Mouse (Mus musculus): ENCODE data around the gene Plac8.

Gene Plac8

GRCm38 (mm10) chr5:100581622-100582434 lies 9.8 kb upstream of the Plac8 start:
- no peak for DNase-seq (ENCODE audit: low spot score in 2 of 2)

DNA sequence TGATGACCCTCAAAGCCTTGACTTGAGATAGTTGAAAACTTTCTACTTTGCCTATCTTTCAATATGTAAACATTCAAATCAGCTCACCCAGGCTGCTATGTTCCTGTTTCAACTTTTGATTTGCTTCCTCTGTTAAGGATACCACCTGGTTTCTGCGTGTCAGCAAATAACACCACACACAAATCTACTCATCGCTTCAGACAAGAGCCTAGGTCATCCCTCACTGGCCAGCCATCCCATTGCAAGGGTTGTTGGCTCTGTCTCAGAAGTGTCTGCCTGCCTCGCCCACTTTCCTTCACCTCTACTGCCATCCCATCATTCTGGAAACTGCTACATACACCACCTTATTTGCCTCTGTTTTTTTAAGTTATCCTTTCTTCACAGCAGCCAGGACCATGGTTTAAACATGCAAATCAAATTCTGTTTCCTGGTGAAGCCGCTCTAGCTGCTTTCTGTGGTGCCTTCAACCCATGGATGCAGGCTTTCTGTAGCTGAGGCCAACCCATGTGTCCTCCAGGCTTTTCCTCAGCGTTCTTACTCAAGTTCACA lies 6.9 kb upstream of the Plac8 start:
- DNase-seq (ENCODE audit: low spot score in 2 of 2) = no peak

DNA sequence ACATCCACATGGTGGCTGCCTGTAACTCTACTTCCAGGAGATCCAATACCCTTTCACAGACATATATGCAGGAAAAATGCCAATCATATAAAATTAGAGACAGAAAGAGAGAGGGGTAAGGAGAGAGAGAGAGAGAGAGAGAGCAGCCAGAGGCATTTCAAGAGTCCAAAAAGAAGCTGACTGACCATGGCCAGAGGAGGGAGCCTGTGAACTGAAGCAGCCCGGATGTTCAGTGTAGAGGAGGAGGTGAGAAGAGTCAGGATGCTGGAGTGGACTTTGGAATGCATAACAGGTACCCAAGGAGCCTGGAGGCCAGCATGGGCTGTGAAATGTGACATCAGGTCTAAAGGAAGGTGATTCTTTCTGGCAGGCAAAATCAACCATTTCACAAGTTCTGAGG lies 2.7 kb upstream of the Plac8 start:
- DNase-seq (ENCODE audit: low spot score in 2 of 2) = no peak

DNA sequence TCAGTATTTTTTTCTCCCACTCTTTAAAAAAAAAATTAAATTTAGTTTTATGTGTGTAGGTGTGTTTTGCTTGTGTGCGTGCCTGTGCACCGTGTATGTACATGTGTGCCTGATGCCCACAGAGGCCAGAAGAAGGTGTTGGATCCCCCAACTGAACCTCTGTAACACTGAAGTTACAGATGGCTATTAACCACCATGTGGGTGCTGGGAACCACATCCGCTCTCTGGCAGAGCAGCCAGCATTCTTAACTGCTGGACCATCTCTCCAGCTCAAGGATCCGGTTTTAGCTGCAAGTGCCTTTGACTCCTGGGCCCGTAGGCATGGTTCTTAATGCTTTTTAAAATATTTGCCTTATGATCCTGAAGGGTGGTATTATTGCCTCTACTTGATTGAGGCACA lies 1.2 kb upstream of the Plac8 start:
- DNase-seq (ENCODE audit: low spot score in 2 of 2) = no peak

GRCm38 (mm10) chr5:100570716-100571115 lies 1.3 kb downstream of the Plac8 start:
- DNase-seq (ENCODE audit: low spot score in 2 of 2) = peak in 1 of 2 experiments; percentile 15

DNA sequence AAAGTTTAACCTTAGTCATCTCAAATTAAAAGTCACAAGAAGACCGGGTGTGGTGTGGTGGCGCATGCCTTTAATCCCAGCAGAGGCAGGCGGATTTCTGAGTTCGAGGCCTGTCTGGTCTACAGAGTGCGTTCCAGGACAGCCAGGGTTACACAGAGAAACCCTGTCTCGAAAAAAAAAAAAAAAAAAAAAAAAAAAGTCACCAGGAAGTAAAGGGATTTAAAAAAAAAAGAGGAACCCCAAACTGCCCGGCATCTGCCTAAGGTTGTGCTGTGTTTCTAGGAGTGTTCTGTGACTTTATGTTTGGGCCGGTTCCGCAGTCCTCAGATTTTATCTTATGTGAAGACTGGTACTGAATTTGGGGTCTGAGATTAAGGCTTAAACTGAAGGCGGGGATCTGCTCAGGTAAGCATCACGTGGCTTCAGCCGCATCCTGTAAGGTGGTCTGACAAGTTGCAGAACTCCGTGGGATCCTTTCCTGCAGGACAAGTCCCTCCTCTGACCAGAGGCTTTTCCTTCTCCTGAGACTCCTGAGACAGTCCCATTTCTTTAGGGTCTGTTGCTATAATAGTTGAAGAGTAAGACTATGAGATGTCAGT lies 1.9 kb downstream of the Plac8 start:
- no peak for DNase-seq (ENCODE audit: low spot score in 2 of 2)

DNA sequence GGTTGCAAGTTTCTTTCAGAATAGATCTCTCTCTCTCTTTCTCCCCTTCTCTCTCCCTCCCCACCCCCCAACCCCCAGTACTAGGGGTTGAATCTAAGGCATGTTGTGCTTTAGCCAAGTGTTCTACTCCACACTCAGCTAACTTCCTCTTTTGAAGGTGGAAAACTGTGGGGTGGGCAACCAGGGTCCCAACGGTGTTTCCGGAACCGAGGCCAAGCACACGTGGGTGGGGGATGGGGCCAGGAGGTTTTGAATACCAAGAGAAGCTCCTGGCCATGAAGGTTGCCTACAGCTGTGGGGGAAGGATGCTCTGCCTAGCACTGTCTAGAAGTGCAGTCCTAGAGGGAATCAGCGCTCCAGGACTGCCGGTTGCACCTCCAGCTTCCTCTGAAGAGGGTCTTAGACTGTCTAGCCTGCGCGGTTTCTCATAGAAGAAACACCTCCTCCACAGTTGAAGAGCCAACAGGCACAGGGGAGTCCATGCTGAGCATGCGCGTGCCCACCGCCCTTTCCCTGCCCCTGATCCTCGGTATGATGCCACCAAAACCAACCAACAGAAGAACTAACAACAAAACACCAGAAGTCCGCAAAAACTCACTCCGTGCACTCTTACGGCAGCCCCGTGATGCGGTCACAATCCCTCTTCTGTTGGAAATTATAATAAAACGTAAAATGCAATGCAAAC lies 2.7 kb downstream of the Plac8 start:
- no peak for DNase-seq (ENCODE audit: low spot score in 2 of 2)

DNA sequence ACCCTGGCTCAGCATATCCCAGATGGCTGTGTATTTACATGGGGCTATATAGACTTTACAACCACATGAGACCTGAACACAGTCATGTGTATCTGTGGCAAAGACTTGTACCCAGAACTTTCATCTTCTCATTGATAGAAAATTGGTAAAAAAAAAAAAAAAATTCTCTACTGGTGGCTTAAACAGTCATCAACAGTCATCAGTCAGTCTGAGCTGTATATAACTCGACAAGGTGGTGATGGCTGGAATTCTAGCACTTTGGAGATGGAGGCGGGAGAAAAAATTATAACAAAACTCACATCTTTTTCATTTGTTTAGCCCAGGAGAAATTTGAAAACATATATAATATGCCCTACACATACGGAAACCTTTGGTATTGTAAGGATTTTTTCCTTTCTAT lies 3.2 kb downstream of the Plac8 start:
- DNase-seq (ENCODE audit: low spot score in 2 of 2) = no peak

DNA sequence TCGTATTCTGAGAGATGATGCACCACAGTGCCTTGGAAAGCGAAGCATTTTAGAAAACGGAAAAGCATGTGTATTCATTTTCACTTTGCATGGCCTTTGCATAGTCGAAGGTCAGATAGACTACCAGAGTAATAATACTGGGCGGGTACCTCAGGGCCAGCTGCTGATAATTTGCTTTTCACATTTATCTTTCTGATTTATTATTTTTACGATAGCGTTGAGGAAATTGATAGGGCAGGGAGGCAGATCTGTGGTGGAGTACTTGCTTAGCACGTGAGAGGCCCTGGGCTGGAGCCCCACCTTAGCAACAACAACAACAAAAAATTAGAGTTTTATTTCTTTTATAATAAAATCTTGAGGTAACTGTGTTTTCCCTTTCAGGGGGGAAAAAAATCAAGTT lies 3.9 kb downstream of the Plac8 start:
- DNase-seq (ENCODE audit: low spot score in 2 of 2) = no peak

DNA sequence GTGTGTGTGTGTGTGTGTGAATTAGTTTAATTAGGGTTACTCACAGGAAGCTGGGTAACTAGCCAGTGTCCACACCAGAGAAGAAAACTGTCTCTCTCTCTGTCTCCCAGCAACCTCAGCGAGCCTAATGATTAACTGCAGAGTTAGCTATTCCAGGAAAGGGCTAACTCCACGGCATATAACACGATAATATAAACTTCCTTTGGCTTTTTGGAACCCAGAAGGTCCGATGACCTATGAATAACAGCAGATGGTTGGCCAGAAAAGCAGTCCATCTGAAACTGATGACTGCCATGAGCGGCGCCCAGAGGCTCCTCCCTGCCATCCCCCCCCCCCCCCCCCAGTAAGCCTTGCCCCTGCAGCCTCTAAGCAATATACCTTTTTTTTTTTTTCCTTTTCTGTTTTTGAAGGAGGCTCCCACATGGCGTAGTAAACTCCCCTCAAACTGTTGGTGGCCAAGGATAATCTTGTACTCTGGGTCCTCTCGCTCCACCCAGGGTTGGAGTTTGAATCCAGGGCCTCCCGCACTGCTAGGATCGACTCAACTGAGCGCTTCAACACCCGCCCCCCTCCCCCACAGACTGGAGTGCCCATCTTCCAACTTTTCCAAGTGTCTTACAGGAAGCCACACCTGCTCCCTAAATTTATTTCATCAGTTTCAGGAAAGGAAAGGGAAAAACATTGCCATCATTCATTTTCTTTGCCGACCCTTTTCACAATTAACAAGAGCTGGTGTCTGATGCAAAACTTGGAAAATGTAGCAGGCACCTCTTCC lies 4.6 kb downstream of the Plac8 start:
- DNase-seq (ENCODE audit: low spot score in 2 of 2) = no peak

GRCm38 (mm10) chr5:100566798-100567197 lies 5.2 kb downstream of the Plac8 start:
- no peak for DNase-seq (ENCODE audit: low spot score in 2 of 2)

DNA sequence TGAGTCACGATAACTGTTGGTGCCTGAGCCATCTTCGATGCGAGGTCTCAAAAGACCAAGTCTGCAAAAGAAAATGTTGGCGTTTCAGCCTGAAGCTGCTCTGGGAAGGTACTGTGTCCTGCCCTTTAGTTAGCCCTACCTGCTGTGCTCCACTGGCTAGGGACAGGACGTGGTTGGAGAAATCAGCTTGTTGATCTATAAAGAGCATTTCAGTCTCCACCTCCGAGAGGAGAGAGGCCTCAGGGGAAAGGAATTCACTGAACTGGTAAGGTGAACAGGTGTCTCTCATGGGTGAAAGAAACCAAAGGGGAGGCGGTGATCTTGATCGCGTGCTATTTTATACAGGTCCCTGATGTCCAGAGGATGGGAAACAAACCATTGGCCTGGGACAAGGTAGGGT lies 9.3 kb downstream of the Plac8 start:
- no peak for DNase-seq (ENCODE audit: low spot score in 2 of 2)

GRCm38 (mm10) chr5:100559357-100559756 lies 12.7 kb downstream of the Plac8 start:
- DNase-seq (ENCODE audit: low spot score in 2 of 2) = no peak

GRCm38 (mm10) chr5:100558783-100559182 lies 13.3 kb downstream of the Plac8 start:
- DNase-seq (ENCODE audit: low spot score in 2 of 2) = no peak

DNA sequence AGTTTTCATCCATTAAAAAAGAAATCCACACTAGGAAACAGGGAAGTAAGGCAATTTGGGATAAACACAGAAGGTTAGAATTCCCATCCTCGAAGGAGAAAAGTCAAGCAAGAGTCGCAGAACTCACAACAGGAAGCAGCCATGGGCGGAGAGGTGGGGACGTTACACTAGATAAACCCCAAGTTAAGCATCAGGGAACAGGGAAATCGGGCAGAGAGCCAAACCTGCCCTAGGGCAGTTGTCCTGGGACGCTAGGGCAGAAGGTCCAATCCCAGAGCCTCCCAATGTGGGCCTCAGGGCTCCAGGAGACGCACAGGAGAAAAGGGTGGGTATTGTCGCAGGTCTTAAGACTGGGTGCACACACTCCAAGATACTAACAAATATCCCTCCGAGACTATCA lies 14.5 kb downstream of the Plac8 start:
- DNase-seq (ENCODE audit: low spot score in 2 of 2) = no peak

DNA sequence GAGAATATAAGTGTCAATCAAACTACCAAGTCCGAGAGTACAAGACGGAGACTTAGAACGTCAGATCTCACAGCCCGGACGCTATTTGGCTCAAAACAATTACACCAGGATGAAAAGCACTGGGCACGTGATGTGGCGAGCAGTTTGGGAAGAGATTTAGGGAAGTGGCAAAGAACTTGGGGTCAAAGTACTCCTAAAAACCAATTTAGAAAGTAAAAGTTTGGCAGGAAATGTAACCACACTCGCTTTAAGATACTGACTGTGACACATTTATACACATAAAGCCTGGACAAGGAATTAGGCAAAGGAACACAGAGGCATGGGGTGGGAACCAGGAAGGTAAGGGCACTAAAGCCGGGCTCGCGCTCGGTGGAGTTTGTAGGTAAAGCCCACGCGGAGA lies 15.0 kb downstream of the Plac8 start:
- DNase-seq (ENCODE audit: low spot score in 2 of 2) = no peak

GRCm38 (mm10) chr5:100553426-100553825 lies 18.6 kb downstream of the Plac8 start:
- no peak for DNase-seq (ENCODE audit: low spot score in 2 of 2)

DNA sequence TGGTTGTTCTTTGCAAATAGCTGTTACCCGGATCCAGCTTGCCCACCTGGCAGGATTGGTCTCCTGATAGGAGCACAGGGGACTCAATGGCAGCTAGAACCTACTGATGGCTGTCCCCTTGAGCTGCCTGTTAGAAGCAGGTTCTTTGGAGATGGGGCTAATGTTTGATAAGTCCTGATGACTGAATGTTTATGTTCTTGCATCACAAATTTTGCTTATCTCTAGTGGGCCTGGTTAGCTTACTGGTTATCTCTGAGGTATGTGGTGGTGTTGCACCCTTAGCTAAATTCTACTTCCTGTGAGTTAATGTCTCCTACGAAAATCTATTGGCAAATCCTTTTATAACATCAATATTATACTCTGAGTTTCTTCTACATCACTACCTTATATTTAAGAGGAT lies 20.1 kb downstream of the Plac8 start:
- no peak for DNase-seq (ENCODE audit: low spot score in 2 of 2)

- no peak for DNase-seq (ENCODE audit: low spot score in 2 of 2)
Observed at GRCm38 (mm10) chr5:100550151-100550550, 21.9 kb downstream of the Plac8 start.

DNA sequence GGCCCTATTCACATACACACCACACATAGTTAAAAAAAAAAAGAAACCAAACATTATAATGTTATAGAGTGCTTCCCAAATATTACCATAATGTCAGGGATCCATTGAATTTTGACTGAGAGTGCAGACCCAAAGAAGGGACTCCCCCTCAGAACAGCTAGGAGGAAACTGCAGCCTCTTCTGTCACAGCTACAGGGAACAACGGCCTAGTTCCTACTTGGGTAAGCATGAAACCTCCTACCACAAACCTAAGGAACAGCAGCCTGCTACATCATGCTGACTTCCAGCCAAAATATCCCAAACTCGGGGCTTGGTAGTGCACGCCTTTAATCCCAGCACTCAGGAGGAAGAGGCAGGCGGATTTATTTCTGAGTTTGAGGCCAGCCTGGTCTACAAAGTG lies 22.7 kb downstream of the Plac8 start:
- no peak for DNase-seq (ENCODE audit: low spot score in 2 of 2)

GRCm38 (mm10) chr5:100548236-100548635 lies 23.8 kb downstream of the Plac8 start:
- no peak for DNase-seq (ENCODE audit: low spot score in 2 of 2)

All from urinary bladder, adult 18-20 months (tissue).